Mouse (Mus musculus) neural tube, embryonic 13.5 days (tissue): ENCODE results near the gene Cfdp1. TPM values are rescaled to one million over a fixed set of nuclear protein-coding genes. Genes with fewer than 3 reads are reported as not detected.

ENCODE experiments used
- ATAC-seq: fragments of 200-750 bp; cut with Nextera tagmentation; 2 replicates; pipeline ENCODE4 v1.8.0; 2017; ENCODE audit warnings: low read depth, mild to moderate bottlenecking, moderate TSS enrichment, moderate library complexity
- H3K27ac ChIP-seq: fragments of 300-500 bp; sonication (generic); replicated peaks from 2 replicates; pipeline ENCODE4 v1.5.1; 2015; ENCODE audit warnings: moderate library complexity, mild to moderate bottlenecking, inconsistent platforms
- H3K27me3 ChIP-seq: fragments of 300-500 bp; sonication (generic); 2 replicates; pipeline ENCODE4 v1.6.1; 2015; ENCODE audit warnings: mild to moderate bottlenecking, inconsistent platforms
- H3K36me3 ChIP-seq: fragments of 300-500 bp; sonication (generic); 2 replicates; pipeline ENCODE4 v1.6.1; 2015; ENCODE audit warnings: mild to moderate bottlenecking, inconsistent platforms
- H3K4me1 ChIP-seq: fragments of 300-500 bp; sonication (generic); replicated peaks from 2 replicates; pipeline ENCODE4 v1.6.1; 2015; ENCODE audit warnings: inconsistent platforms
- H3K4me2 ChIP-seq: fragments of 300-500 bp; sonication (generic); 2 replicates; pipeline ENCODE4 v1.6.1; 2015; ENCODE audit warnings: inconsistent platforms, mild to moderate bottlenecking, moderate library complexity
- H3K4me3 ChIP-seq: fragments of 300-500 bp; sonication (generic); 2 replicates; pipeline ENCODE4 v1.5.1; 2015; ENCODE audit warnings: mild to moderate bottlenecking, inconsistent platforms
- H3K9ac ChIP-seq: fragments of 300-500 bp; sonication (generic); 2 replicates; pipeline ENCODE4 v1.6.1; 2015; ENCODE audit warnings: moderate library complexity, mild to moderate bottlenecking, inconsistent platforms
- H3K9me3 ChIP-seq: fragments of 300-500 bp; sonication (generic); 2 replicates; pipeline ENCODE4 v1.6.1; 2016; ENCODE audit warnings: inconsistent platforms
- WGBS: fragments of 180-500 bp; shearing (Covaris S2); methylation state at CpG from one replicate; pipeline ENCODE4 v1.1.7; 2015; 5-methylcytosine and 5-hydroxymethylcytosine counted together
- polyA plus RNA-seq: library from polyadenylated mRNA; unstranded; fragments of >200 nt; fragmentation: Nextera tagmentation; extraction: Ambion mirVana; gene quantifications from 2 replicates; pipeline ENCODE4 v1.2.1, GENCODE M21; 2015

The Cfdp1 gene
- polyA plus RNA-seq, 1 experiment from 2014 or later: 197 TPM

DNA sequence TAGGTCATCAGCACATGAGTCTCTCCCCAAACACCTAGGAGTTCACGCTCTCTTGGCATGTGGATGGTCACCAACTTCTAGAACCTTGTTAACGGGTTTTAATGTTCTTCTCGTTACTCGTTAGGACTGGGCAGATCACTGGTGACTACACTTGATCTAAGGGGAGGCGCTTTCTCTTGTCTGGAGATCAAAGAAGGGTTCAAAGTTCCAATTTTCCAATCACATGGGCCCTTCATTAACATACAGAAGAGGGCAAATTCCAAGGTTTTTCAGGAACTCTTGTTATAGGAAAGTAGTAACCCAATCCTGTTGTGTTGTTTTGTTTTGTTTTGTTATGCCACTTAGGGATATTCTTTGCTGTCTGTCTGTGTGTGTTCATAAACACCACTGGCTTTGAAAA is 95.3 kb downstream of the Cfdp1 start:
- Histone ChIP-seq H3K4me1 (0 out of 2 replicates have a peak, but pooled peaks cover 10% of the 10 kb centered on the region), H3K9me3 (no peaks in the 10 kb centered on the region), H3K27me3 (no peaks in the 10 kb centered on the region), H3K9ac (no peak overlapping the region), H3K36me3 (no peaks in the 10 kb centered on the region), H3K4me3 (no peak overlapping the region), H3K27ac (no peak overlapping the region), H3K4me2 (no peak overlapping the region)
- ATAC-seq: no peak
- 91% methylated on average over 5 of the region's 5 CpGs for WGBS

- Histone ChIP-seq H3K9me3 (no peaks in the 10 kb centered on the region), H3K27ac (no peak overlapping the region), H3K9ac (no peak overlapping the region), H3K4me3 (no peak overlapping the region), H3K27me3 (no peaks in the 10 kb centered on the region), H3K4me2 (no peak overlapping the region), H3K36me3 (no peaks in the 10 kb centered on the region), H3K4me1 (0 out of 2 replicates have a peak, but pooled peaks cover 10% of the 10 kb centered on the region)
- 91% methylated on average over 9 of the region's 9 CpGs for WGBS
- no peak for ATAC-seq
These were observed 96.5 kb downstream of the Cfdp1 start for GRCm38 (mm10) chr8:111757599-111757998.

- Histone ChIP-seq H3K27me3 (no peaks in the 10 kb centered on the region), H3K9me3 (no peaks in the 10 kb centered on the region), H3K4me3 (no peak overlapping the region), H3K9ac (no peak overlapping the region), H3K4me1 (no peaks in the 10 kb centered on the region), H3K36me3 (no peaks in the 10 kb centered on the region), H3K4me2 (no peak overlapping the region), H3K27ac (no peak overlapping the region)
- 91% methylated on average over 6 of the region's 6 CpGs for WGBS
- ATAC-seq: no peak
These were observed 99.4 kb downstream of the Cfdp1 start for GRCm38 (mm10) chr8:111754736-111755135.

- H3K4me3 ChIP-seq: no peak overlapping the region
These were observed 100.0 kb downstream of the Cfdp1 start for GRCm38 (mm10) chr8:111754088-111754487.

GRCm38 (mm10) chr8:111748766-111749165 is 105.3 kb downstream of the Cfdp1 start:
- no peaks in the 10 kb centered on the region for H3K9me3 ChIP-seq
- 59% methylated on average over 6 of the region's 6 CpGs for WGBS
- H3K4me1 ChIP-seq: peaks cover 27% of the 10 kb centered on the region
- no peak overlapping the region for H3K9ac ChIP-seq
- H3K4me3 ChIP-seq: no peak overlapping the region
- no peak overlapping the region for H3K4me2 ChIP-seq
- H3K36me3 ChIP-seq: no peaks in the 10 kb centered on the region
- H3K27me3 ChIP-seq: no peaks in the 10 kb centered on the region
- ATAC-seq: no peak
- H3K27ac ChIP-seq: no peak overlapping the region

More at GRCm38 (mm10) chr8:111754088-111754487, 100.0 kb downstream of the Cfdp1 start:
- Histone ChIP-seq H3K9ac (no peak overlapping the region), H3K4me2 (no peak overlapping the region), H3K4me1 (no peaks in the 10 kb centered on the region), H3K36me3 (no peaks in the 10 kb centered on the region), H3K9me3 (no peaks in the 10 kb centered on the region), H3K27ac (no peak overlapping the region), H3K27me3 (no peaks in the 10 kb centered on the region)
- no peak for ATAC-seq
- 55% methylated on average over 2 of the region's 2 CpGs for WGBS

GRCm38 (mm10) chr8:111747866-111748649 is 106.0 kb downstream of the Cfdp1 start:
- Histone ChIP-seq H3K36me3 (no peaks in the 10 kb centered on the region), H3K27me3 (no peaks in the 10 kb centered on the region), H3K9me3 (no peaks in the 10 kb centered on the region), H3K27ac (no peak overlapping the region), H3K4me2 (no peak overlapping the region), H3K4me1 (peaks cover 27% of the 10 kb centered on the region), H3K9ac (no peak overlapping the region), H3K4me3 (no peak overlapping the region)
- 82% methylated on average over 8 of the region's 8 CpGs for WGBS
- no peak for ATAC-seq

GRCm38 (mm10) chr8:111746582-111747465 is 107.3 kb downstream of the Cfdp1 start:
- Histone ChIP-seq H3K4me2 (no peak overlapping the region), H3K36me3 (no peaks in the 10 kb centered on the region), H3K27ac (no peak overlapping the region), H3K27me3 (no peaks in the 10 kb centered on the region), H3K4me1 (peaks cover 40% of the 10 kb centered on the region), H3K9ac (no peak overlapping the region), H3K4me3 (no peak overlapping the region), H3K9me3 (no peaks in the 10 kb centered on the region)
- no peak for ATAC-seq
- WGBS: 78% methylated on average over 13 of the region's 13 CpGs

- H3K9me3 ChIP-seq: no peaks in the 10 kb centered on the region
- 4% methylated on average over 23 of the region's 23 CpGs for WGBS
- H3K4me1 ChIP-seq: peaks cover 50% of the 10 kb centered on the region
- no peaks in the 10 kb centered on the region for H3K27me3 ChIP-seq
- no peaks in the 10 kb centered on the region for H3K36me3 ChIP-seq
- H3K4me3 ChIP-seq: peak overlapping the region; percentile 23
- ATAC-seq: peak; percentile 69
- H3K9ac ChIP-seq: peak overlapping the region; percentile 53
- H3K27ac ChIP-seq: peak overlapping the region; percentile 77
- H3K4me2 ChIP-seq: peak overlapping the region; percentile 52
These were observed 108.3 kb downstream of the Cfdp1 start for GRCm38 (mm10) chr8:111745591-111746418.

DNA sequence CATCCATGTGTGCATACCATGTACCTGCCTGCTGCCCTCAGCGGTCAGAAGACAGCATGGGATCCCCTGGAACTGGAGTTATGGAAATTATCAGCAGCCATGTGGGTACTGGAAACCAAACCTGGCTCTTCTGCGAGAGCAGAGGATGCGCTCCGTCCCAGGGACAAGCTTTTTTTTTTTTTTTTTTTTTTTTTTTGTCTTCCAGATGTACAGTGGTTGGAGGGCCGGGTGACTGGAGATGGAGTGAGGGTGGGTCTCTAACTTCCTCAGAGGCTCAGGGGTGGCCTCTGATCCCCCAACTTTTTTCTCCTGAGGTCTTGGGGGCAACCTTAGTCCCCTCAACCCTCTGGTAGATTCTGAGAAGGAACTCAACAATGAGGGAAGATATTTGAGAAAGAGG is 109.0 kb downstream of the Cfdp1 start:
- Histone ChIP-seq H3K27me3 (no peaks in the 10 kb centered on the region), H3K36me3 (no peaks in the 10 kb centered on the region), H3K9ac (no peak overlapping the region), H3K27ac (peak overlapping the region; percentile 77), H3K4me2 (peak overlapping the region; percentile 52), H3K4me1 (peaks cover 57% of the 10 kb centered on the region), H3K4me3 (peak overlapping the region; percentile 23; the same call in 1 of the 2 replicates), H3K9me3 (no peaks in the 10 kb centered on the region)
- ATAC-seq: no peak
- 36% methylated on average over 5 of the region's 5 CpGs for WGBS

GRCm38 (mm10) chr8:111743792-111744696 is 110.0 kb downstream of the Cfdp1 start, which contains the start of gene Bcar1:
Gene Bcar1, minus strand, starts transcription at chr8:111743809.
- Histone ChIP-seq H3K27ac (peak within 1 kb of the TSS; percentile 82), H3K4me1 (peaks cover 68% of the 10 kb centered on the region), H3K9me3 (no peaks in the 10 kb centered on the region), H3K27me3 (no peaks in the 10 kb centered on the region), H3K4me3 (peak within 1 kb of the TSS; percentile 70), H3K36me3 (no peaks in the 10 kb centered on the region), H3K9ac (peak within 1 kb of the TSS; percentile 98), H3K4me2 (peak within 1 kb of the TSS; percentile 83)
- WGBS: 9% methylated on average over 40 of the region's 40 CpGs
- ATAC-seq: peak; percentile 30
